In genomic region chr16:32214804-32215576, GRCm38 (mm10) we compare ENCODE assay signal across 17 mouse cellular contexts. TPM values are rescaled to one million over a fixed set of nuclear protein-coding genes. Genes with fewer than 3 reads are reported as not detected.
DNase-seq lines count a peak whose midpoint lies in the region; ATAC-seq lines count a peak whose summit lies in the region.
"Had no signal": no experiment of that assay in that cellular context is flagged by ENCODE, and none has a peak within 500 bp of the region (broad histone marks: within the 10 kb centered on the region; RNA-seq: fewer than 3 reads in every experiment).

No protein-coding gene starts in this region.

- peaks cover 2% of the 10 kb centered on the region for H3K9me3 ChIP-seq in heart, embryonic 16.5 days (replicated peaks; ENCODE audit: control insufficient read depth, low read length)
- H3K9me3 ChIP-seq: limb, embryonic 13.5 days had no signal

- no peak overlapping the region for H3K9ac ChIP-seq in heart, embryonic 16.5 days (ENCODE audit: low read length)
- H3K9ac ChIP-seq: limb, embryonic 13.5 days; lung, embryonic 14.5 days had no signal

- intact Hi-C loops in left cerebral cortex, postnatal 4 days (cut with DNase I) = no loop called here

- no peaks in the 10 kb centered on the region for H3K27me3 ChIP-seq in heart, embryonic 16.5 days (ENCODE audit: control insufficient read depth, insufficient read depth, low read length)
- H3K27me3 ChIP-seq: limb, embryonic 13.5 days had no signal

- WGBS in heart, embryonic 16.5 days = 60% methylated on average over 17 of the region's 17 CpGs

- peak overlapping the region; percentile 44 for H3K4me2 ChIP-seq in heart, embryonic 16.5 days (ENCODE audit: low read depth, low read length)
- H3K4me2 ChIP-seq: limb, embryonic 13.5 days; lung, embryonic 14.5 days had no signal

- peak overlapping the region; percentile 30 for H3K4me3 ChIP-seq in heart, embryonic 16.5 days (ENCODE audit: low read length)
- H3K4me3 ChIP-seq: limb, embryonic 13.5 days; midbrain, embryonic 10.5 days had no signal

- no peaks in the 10 kb centered on the region for H3K36me3 ChIP-seq in heart, embryonic 16.5 days (ENCODE audit: control insufficient read depth, insufficient read depth)
- H3K36me3 ChIP-seq: G1E; limb, embryonic 13.5 days; midbrain, embryonic 10.5 days had no signal

- peaks cover 5% of the 10 kb centered on the region; the same call in 1 of the 2 replicates for H3K4me1 ChIP-seq in heart, embryonic 16.5 days (ENCODE audit: control insufficient read depth, insufficient read depth, low read length)
- H3K4me1 ChIP-seq: limb, embryonic 13.5 days; midbrain, embryonic 10.5 days had no signal

- ATAC-seq in heart, embryonic 16.5 days (replicated peaks; ENCODE audit: extremely low read depth, insufficient read depth, low FRiP score) = no peak
- no peak for ATAC-seq in monocyte, adult 5-6 weeks (replicated peaks; ENCODE audit: insufficient number of reproducible peaks, low FRiP score, low TSS enrichment, poor library complexity, severe bottlenecking)
- ATAC-seq: intestine, embryonic 16.5 days had no signal

- peak overlapping the region; percentile 35; the same call in 1 of the 2 replicates for H3K27ac ChIP-seq in heart, embryonic 16.5 days (ENCODE audit: low read length)
- H3K27ac ChIP-seq: limb, embryonic 13.5 days; midbrain, embryonic 10.5 days had no signal

- DNase-seq in left cerebral cortex, adult 11 months (ENCODE audit: low spot score) = peak; percentile 28
- no peak for DNase-seq in left cerebral cortex, postnatal 4 days
- peak; percentile 22 for DNase-seq in ZHBTc4 (ENCODE audit: low read depth, low spot score)
- DNase-seq in right cerebral cortex, postnatal 25 days = peak; percentile 43
- DNase-seq in yolk sac, embryonic 10.5 days (ENCODE audit: low spot score) = no peak
- no peak for DNase-seq in kidney, postnatal 10 days
- DNase-seq: adrenal gland, postnatal 14 days; lung, embryonic 14.5 days; thymus, adult 2 months had no signal

RNA-seq across cellular contexts. Expression of gene Fbxo45, which starts 32.0 kb away (rescaled TPM):
- total RNA-seq in left cerebral cortex, postnatal 4 days (2021) = 10 to 100 TPM; 45.5 to 46.7 TPM
- 3.7 and 5.1 TPM in 2 replicates for polyA plus RNA-seq in heart, embryonic 16.5 days (2015; fragmentation: Nextera tagmentation; extraction: Ambion mirVana)
- total RNA-seq in monocyte, adult 5-6 weeks (2017) = 11.4 to 17.4 TPM (median 14.1 TPM) in 3 replicates

RNA-seq across cellular contexts. Expression of gene Wdr53, which starts 32.0 kb away (rescaled TPM):
- total RNA-seq in left cerebral cortex, postnatal 4 days (2021) = 10 to 100 TPM; 10.2 to 10.3 TPM
- 11.6 and 11.9 TPM in 2 replicates for polyA plus RNA-seq in heart, embryonic 16.5 days (2015; fragmentation: Nextera tagmentation; extraction: Ambion mirVana)
- 12.4 to 18.3 TPM (median 15.3 TPM) in 3 replicates for total RNA-seq in monocyte, adult 5-6 weeks (2017)

RNA-seq across cellular contexts. Expression of gene Bex6, which starts 35.4 kb away (rescaled TPM):
- total RNA-seq in left cerebral cortex, postnatal 4 days (2021) = not detected
- 0.47 and 1.1 TPM in 2 replicates for polyA plus RNA-seq in heart, embryonic 16.5 days (2015; fragmentation: Nextera tagmentation; extraction: Ambion mirVana)
- 0.87 to 1.3 TPM in 2 of 3 replicates, not detected in the other for total RNA-seq in monocyte, adult 5-6 weeks (2017)
- total RNA-seq: adrenal gland, postnatal 14 days; G1E; gastrocnemius, postnatal 4 days had no signal
- polyA plus RNA-seq: G1E; intestine, embryonic 16.5 days; large intestine, adult 2 months; limb, embryonic 13.5 days; lung, embryonic 14.5 days; midbrain, embryonic 10.5 days had no signal

RNA-seq across cellular contexts. Expression of gene Nrros, which starts 49.6 kb away (rescaled TPM):
- total RNA-seq in left cerebral cortex, postnatal 4 days (2021) = 1 to 10 TPM; 5.7 to 5.9 TPM
- polyA plus RNA-seq in heart, embryonic 16.5 days (2015; fragmentation: Nextera tagmentation; extraction: Ambion mirVana) = 18.1 and 20.5 TPM in 2 replicates
- total RNA-seq in monocyte, adult 5-6 weeks (2017) = 151 to 182 TPM (median 158 TPM) in 3 replicates

RNA-seq across cellular contexts. Expression of gene Smco1, which starts 56.3 kb away (rescaled TPM):
- total RNA-seq in left cerebral cortex, postnatal 4 days (2021) = not detected
- polyA plus RNA-seq in heart, embryonic 16.5 days (2015; fragmentation: Nextera tagmentation; extraction: Ambion mirVana) = 0.16 TPM in 1 of 2 replicates, not detected in the other
- not detected in 3 replicates for total RNA-seq in monocyte, adult 5-6 weeks (2017)
- total RNA-seq: adrenal gland, postnatal 14 days; G1E had no signal
- polyA plus RNA-seq: G1E; intestine, embryonic 16.5 days; large intestine, adult 2 months; limb, embryonic 13.5 days; lung, embryonic 14.5 days had no signal

Comparison
In these comparisons a context has a peak if more than half of its experiments do, and no peak if none do; other contexts are left out.
1. DNase-seq: peak in left cerebral cortex, adult 11 months (single experiment), ZHBTc4 (single experiment) and right cerebral cortex, postnatal 25 days (single experiment); none in left cerebral cortex, postnatal 4 days (single experiment), yolk sac, embryonic 10.5 days (single experiment) and kidney, postnatal 10 days (single experiment).